Mouse (Mus musculus) spleen, adult 12 weeks (tissue): ENCODE data around the gene Elp4.

Experiments
- DNase-seq: peaks from one replicate; pipeline ENCODE4 v3.0.0; 2022; ENCODE audit warnings: low spot score

Elp4 gene

GRCm38 (mm10) chr2:105671116-105671797, 233.1 kb downstream of the Elp4 start:
- no peak for DNase-seq

GRCm38 (mm10) chr2:105670731-105671095, 233.7 kb downstream of the Elp4 start:
- DNase-seq, result no peak

- no peak for DNase-seq
Measured at GRCm38 (mm10) chr2:105669881-105670730, 234.3 kb downstream of the Elp4 start.

GRCm38 (mm10) chr2:105669371-105669861, 234.9 kb downstream of the Elp4 start:
- no peak for DNase-seq

- DNase-seq, result no peak
Measured at GRCm38 (mm10) chr2:105668271-105669270, 235.8 kb downstream of the Elp4 start, which contains the start of gene Pax6. Gene Pax6 (plus strand): TSS chr2:105668900.

GRCm38 (mm10) chr2:105667626-105667950, 236.8 kb downstream of the Elp4 start:
- no peak for DNase-seq

- no peak for DNase-seq
Measured at GRCm38 (mm10) chr2:105666763-105667625, 237.4 kb downstream of the Elp4 start.

- DNase-seq, result no peak
Measured at GRCm38 (mm10) chr2:105666331-105666730, 238.0 kb downstream of the Elp4 start.

- no peak for DNase-seq
Measured at GRCm38 (mm10) chr2:105665491-105666250, 238.7 kb downstream of the Elp4 start.

GRCm38 (mm10) chr2:105664996-105665395, 239.4 kb downstream of the Elp4 start:
- DNase-seq, result no peak

GRCm38 (mm10) chr2:105663101-105663511, 241.3 kb downstream of the Elp4 start:
- no peak for DNase-seq

- DNase-seq, result no peak
Measured at GRCm38 (mm10) chr2:105662606-105663005, 241.8 kb downstream of the Elp4 start.

GRCm38 (mm10) chr2:105662121-105662520, 242.2 kb downstream of the Elp4 start:
- no peak for DNase-seq

GRCm38 (mm10) chr2:105661623-105662066, 242.7 kb downstream of the Elp4 start:
- DNase-seq, result no peak

- no peak for DNase-seq
Measured at GRCm38 (mm10) chr2:105660874-105661622, 243.3 kb downstream of the Elp4 start.

- no peak for DNase-seq
Measured at GRCm38 (mm10) chr2:105659926-105660873, 244.2 kb downstream of the Elp4 start.

- DNase-seq, result no peak
Measured at GRCm38 (mm10) chr2:105659350-105659749, 245.0 kb downstream of the Elp4 start.

- DNase-seq, result no peak
Measured at GRCm38 (mm10) chr2:105656456-105656855, 247.9 kb downstream of the Elp4 start.
